Mouse (Mus musculus) midbrain, embryonic 15.5 days (tissue): ENCODE measurements around the gene Errfi1. TPM values are rescaled to one million over a fixed set of nuclear protein-coding genes. Genes with fewer than 3 reads are reported as not detected.
"Not testable (repeated sequence)": the region's sequence is repeated elsewhere in the genome, so short reads cannot be mapped to it uniquely, and the experiment has no call there.

Source experiments
- ATAC-seq: fragments of 200-750 bp; cut with Nextera tagmentation; replicated peaks from 2 replicates; pipeline ENCODE4 v1.8.0; 2017; ENCODE audit warnings: moderate TSS enrichment
- H3K27ac ChIP-seq: fragments of 300-500 bp; sonication (generic); 2 replicates; pipeline ENCODE4 v1.5.1; 2015; ENCODE audit warnings: mild to moderate bottlenecking, inconsistent platforms
- H3K27me3 ChIP-seq: fragments of 300-500 bp; sonication (generic); replicated peaks from 2 replicates; pipeline ENCODE4 v1.6.1; 2015; ENCODE audit warnings: inconsistent platforms
- H3K36me3 ChIP-seq: fragments of 300-500 bp; sonication (generic); replicated peaks from 2 replicates; pipeline ENCODE4 v1.6.1; 2015; ENCODE audit warnings: inconsistent platforms
- H3K4me1 ChIP-seq: fragments of 300-500 bp; sonication (generic); 2 replicates; pipeline ENCODE4 v1.6.1; 2015; ENCODE audit warnings: inconsistent platforms
- H3K4me2 ChIP-seq: fragments of 300-500 bp; sonication (generic); 2 replicates; pipeline ENCODE4 v1.6.1; 2015; ENCODE audit warnings: inconsistent platforms, mild to moderate bottlenecking, moderate library complexity
- H3K4me3 ChIP-seq: fragments of 300-500 bp; sonication (generic); 2 replicates; pipeline ENCODE4 v1.5.1; 2015; ENCODE audit warnings: mild to moderate bottlenecking, inconsistent platforms
- H3K9ac ChIP-seq: fragments of 300-500 bp; sonication (generic); 2 replicates; pipeline ENCODE4 v1.6.1; 2015; ENCODE audit warnings: mild to moderate bottlenecking, inconsistent platforms
- H3K9me3 ChIP-seq: fragments of 300-500 bp; sonication (generic); 2 replicates; pipeline ENCODE4 v1.6.1; 2016; ENCODE audit warnings: inconsistent platforms
- WGBS: fragments of 180-500 bp; shearing (Covaris S2); methylation state at CpG from one replicate; pipeline ENCODE4 v1.1.7; 2015; ENCODE audit warnings: mixed read lengths; 5-methylcytosine and 5-hydroxymethylcytosine counted together
- polyA plus RNA-seq: library from polyadenylated mRNA; unstranded; fragments of >200 nt; fragmentation: Nextera tagmentation; extraction: Ambion mirVana; gene quantifications from 2 replicates; pipeline ENCODE4 v1.2.1, GENCODE M21; 2015

Gene Errfi1
- polyA plus RNA-seq, 1 experiment from 2014 or later, result 25.6 TPM

DNA sequence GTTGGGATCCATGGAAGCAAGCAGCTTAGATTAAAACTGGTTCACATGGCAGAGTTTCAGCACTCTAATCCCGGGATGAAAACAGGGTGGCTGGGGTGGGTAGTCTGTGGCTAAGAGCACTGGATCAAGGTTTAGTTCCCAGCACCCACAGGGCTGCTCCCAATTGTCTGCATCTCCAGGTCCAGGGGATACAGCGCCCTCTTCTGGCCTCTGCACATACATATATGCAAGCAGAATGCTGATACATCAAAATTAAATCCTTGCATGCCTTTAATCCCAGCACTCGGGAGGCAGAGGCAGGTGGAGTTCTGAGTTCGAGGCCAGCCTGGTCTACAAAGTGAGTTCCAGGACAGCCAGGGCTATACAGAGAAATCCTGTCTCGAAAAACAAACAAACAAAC is 54.8 kb downstream of the Errfi1 start:
- not testable (repeated sequence) for ATAC-seq, H3K9ac ChIP-seq, H3K27me3 ChIP-seq, H3K4me3 ChIP-seq, H3K27ac ChIP-seq, H3K9me3 ChIP-seq
- H3K4me2 ChIP-seq, result peak overlapping the region; percentile 75; the same call in 1 of the 2 replicates
- 80% methylated on average over 5 of the region's 5 CpGs for WGBS
- H3K4me1 ChIP-seq, result peaks cover 18% of the 10 kb centered on the region
- H3K36me3 ChIP-seq, result peaks cover 12% of the 10 kb centered on the region

DNA sequence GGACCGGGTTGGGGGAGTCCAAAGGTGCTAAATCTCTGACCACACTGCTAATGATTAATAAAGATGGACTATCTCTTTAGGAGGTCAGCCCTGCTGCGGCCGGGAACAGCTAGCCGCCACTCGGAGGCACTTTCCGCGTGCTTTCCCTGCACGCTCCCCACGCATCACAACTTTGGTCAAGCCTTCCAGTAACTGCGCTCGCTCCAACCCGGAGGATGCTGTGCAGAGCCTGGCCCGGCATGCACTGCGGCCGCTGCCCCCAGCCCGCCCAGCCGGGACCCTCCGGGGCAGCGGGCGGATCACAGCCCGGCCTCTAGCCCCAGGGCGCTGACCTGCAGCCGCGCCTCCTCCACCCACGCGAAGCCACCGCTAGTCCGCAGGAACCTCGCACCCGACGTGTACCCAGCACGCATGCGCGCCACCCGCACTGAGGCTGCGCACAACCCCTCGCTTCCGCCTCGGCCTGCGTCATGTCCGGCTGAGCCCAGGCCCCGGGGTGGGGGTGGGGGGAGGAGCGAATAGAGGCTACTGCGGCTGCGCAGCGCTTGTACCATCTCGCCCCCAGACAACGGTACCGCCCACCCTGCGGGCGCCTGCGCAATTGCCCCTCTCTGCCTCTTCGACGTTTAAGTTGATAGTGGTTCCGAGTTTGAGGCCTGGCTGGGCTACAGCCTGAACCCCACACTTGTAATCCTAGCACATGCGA is 55.9 kb downstream of the Errfi1 start:
- H3K4me3 ChIP-seq, result peak overlapping the region; percentile 89
- no peaks in the 10 kb centered on the region for H3K9me3 ChIP-seq
- peaks cover 5% of the 10 kb centered on the region; the same call in 1 of the 2 replicates for H3K36me3 ChIP-seq
- H3K9ac ChIP-seq, result peak overlapping the region; percentile 84
- H3K4me2 ChIP-seq, result peak overlapping the region; percentile 75
- H3K4me1 ChIP-seq, result peaks cover 21% of the 10 kb centered on the region
- peak; percentile 90 for ATAC-seq
- no peaks in the 10 kb centered on the region for H3K27me3 ChIP-seq
- WGBS, result under 1% methylated on average over 56 of the region's 56 CpGs
- peak overlapping the region; percentile 88 for H3K27ac ChIP-seq

DNA sequence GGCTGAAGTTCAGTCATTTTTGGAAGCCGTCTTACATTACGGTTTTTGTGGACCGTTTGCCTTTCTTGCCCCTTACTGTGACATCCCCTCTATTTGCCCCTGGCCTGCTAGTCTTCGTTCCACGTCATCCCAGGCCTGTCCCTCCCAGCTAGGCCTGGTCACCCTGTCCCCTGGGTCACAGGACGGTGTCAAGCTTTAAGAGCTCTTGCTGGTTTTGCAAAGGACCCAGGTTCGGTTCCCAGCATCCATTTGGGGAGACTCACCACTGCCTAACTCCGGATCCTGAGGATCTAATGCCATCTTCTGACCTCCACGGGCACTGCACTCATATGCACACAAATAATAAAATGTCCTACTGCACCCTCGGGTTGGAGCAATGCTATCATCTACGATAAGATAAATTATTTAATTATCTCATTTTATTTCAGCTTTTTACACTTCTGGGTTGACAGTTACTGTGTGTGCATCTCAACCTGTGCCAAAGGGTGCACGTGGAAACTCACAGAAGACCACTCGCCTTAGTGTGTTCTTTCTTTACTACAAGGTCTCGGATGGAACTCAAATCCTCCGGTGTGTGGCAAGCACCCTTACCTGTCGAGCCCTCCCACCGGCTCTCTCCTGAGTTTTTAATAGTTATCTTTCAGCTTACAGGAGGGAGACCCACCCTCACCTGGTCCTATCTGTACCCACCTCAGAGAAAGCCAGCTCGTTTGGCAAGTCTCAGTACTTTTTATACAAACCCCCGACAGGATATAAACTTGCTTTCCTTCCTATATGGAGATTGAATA is 56.6 kb downstream of the Errfi1 start:
- H3K4me2 ChIP-seq, result peak overlapping the region; percentile 75
- 84% methylated on average over 19 of the region's 19 CpGs for WGBS

DNA sequence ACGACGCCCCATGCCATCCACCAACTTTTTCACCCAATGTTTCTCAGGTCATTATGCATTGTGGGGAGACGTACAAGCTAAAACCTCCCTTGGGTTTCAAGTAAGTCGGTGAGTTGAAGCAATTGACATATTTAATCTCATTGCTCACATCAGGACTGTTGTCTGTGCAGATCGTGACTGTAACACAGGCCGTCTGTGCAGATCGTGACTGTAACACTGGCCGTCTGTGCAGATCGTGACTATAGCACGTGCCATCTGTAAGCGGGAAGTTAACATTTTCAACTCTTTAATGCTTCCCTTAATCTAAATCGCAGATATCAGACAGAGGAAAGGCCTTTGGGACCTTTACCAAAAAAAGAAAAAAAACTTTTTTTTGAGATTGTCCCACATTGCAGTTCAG is 60.0 kb downstream of the Errfi1 start:
- Histone ChIP-seq H3K9ac (peak overlapping the region; percentile 84), H3K4me2 (peak overlapping the region; percentile 67), H3K4me3 (peak overlapping the region; percentile 89), H3K27me3 (no peaks in the 10 kb centered on the region), H3K36me3 (no peaks in the 10 kb centered on the region), H3K9me3 (no peaks in the 10 kb centered on the region), H3K4me1 (peaks cover 27% of the 10 kb centered on the region), H3K27ac (peak overlapping the region; percentile 89)
- 16% methylated on average over 12 of the region's 12 CpGs for WGBS
- ATAC-seq, result no peak

More for the DNA sequence above, 56.6 kb downstream of the Errfi1 start:
- Histone ChIP-seq H3K4me3 (peak overlapping the region; percentile 89), H3K36me3 (peaks cover 5% of the 10 kb centered on the region; the same call in 1 of the 2 replicates), H3K9me3 (no peaks in the 10 kb centered on the region), H3K9ac (no peak overlapping the region), H3K27me3 (no peaks in the 10 kb centered on the region), H3K4me1 (peaks cover 28% of the 10 kb centered on the region), H3K27ac (peak overlapping the region; percentile 62)
- ATAC-seq, result peak; percentile 19

DNA sequence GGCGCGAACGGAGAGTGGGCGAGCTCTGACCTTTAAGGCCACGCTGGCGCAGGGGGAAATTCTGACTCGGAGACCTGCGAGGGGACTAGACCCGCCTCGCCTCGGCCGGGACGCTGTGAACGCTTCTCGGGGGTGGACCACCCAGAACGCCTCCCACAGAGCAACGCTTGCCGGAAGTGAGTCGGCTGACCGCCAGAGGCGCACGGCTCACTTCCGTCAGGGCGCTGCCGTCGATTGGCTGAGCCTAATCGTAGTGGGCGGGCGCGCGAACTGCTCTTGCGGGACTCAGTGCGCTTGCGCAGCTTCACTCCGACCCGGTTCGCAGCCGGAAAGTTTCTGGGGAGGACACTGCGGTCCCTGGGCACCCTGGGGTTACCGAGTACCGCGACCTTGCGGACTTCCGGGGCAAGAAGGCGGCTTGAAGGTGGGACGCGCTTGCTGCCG is 60.6 kb downstream of the Errfi1 start, which contains the start of the genes Park7 and Tnfrsf9:
Park7 (minus strand) TSS at position 148 of the 444 bp plus-strand sequence.
Tnfrsf9 (plus strand) TSS at position 273 of the 444 bp plus-strand sequence.
- WGBS, result under 1% methylated on average over 48 of the region's 48 CpGs

DNA sequence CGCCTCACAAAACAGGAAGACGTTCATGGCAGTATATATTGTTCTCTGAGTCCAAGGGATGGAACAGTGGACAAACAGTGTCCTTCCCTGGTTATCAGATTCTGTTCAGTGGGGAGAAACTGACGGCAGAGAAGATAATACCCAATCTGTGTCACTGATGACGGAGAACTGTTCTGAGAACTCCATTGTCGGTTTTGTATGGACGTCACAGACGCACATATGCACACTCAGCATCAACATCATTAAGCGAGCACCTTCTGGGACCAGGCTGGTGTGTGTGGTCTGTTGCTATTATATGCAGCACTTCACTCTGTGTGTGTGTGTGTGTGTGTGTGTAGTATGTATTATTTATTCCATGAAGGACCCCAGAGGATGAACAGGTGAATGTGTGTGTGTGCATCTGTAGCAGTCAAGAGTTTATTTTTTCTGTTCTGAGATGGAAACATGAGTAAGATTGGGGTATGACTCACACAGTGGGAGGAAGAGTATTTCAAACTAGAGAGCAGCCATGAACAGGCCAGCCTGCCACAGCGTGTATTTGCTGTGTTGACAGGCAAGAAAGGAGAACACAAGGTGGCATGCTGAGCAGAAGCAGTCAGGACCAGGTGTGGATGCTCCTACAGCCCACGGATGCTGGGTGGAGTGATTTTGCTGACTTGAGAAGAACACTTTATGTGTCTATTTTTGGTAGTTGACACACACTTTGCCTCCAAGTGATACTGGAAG is 61.6 kb downstream of the Errfi1 start:
- Histone ChIP-seq H3K27me3 (no peaks in the 10 kb centered on the region), H3K4me2 (peak overlapping the region; percentile 67), H3K4me3 (peak overlapping the region; percentile 89), H3K4me1 (peaks cover 18% of the 10 kb centered on the region), H3K27ac (peak overlapping the region; percentile 89), H3K9ac (peak overlapping the region; percentile 84), H3K9me3 (no peaks in the 10 kb centered on the region), H3K36me3 (no peaks in the 10 kb centered on the region)
- WGBS, result 45% methylated on average over 10 of the region's 10 CpGs
- ATAC-seq, result 0 out of 2 replicates have a peak, but pooled peaks have one; percentile 24

More for the DNA sequence above, 60.6 kb downstream of the Errfi1 start, which contains the start of the genes Park7 and Tnfrsf9:
- no peaks in the 10 kb centered on the region for H3K36me3 ChIP-seq
- H3K4me3 ChIP-seq, result peak within 1 kb of the TSS; percentile 89
- peak within 1 kb of the TSS; percentile 89 for H3K27ac ChIP-seq
- H3K9me3 ChIP-seq, result no peaks in the 10 kb centered on the region
- peak; percentile 86 for ATAC-seq
- peaks cover 21% of the 10 kb centered on the region for H3K4me1 ChIP-seq
- peak within 1 kb of the TSS; percentile 84 for H3K9ac ChIP-seq
- no peaks in the 10 kb centered on the region for H3K27me3 ChIP-seq
- H3K4me2 ChIP-seq, result peak within 1 kb of the TSS; percentile 67

DNA sequence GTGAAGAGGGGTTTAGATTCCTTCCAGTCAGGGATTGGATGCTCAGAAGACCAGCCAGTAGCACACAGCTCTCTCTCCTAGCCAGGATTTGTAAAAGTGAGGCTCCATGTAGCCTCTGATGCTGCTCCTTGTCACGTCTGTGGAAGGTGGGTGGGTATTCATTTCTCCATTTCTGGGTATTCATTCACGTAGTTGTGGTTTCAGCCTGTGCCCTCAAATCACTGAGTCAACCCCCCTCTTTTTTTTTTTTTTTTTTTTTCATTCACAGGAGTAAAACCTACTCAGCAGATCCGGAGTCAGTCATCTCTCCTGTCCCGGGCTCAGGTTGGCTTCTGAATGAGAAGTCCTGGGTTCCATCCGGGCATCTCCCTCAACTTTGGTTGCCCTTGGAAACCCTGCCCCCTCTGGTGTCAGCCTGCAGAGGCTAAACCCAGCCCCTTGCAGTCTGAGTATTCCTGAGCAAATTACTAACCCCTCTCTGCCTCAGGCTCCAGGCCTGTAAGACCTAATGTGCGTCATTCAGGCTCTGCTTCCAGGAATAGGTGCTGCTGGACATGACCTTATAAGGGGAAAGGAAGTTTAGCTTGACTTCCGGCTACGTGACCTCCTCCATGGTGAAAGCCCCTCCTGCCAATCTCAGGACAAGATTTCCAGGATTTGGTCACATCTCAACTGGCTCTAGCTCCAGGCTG is 63.8 kb downstream of the Errfi1 start:
- ATAC-seq, result no peak
- Histone ChIP-seq H3K4me2 (no peak overlapping the region), H3K4me1 (peaks cover 18% of the 10 kb centered on the region), H3K27ac (no peak overlapping the region), H3K27me3 (no peaks in the 10 kb centered on the region), H3K4me3 (no peak overlapping the region), H3K9ac (no peak overlapping the region), H3K9me3 (no peaks in the 10 kb centered on the region), H3K36me3 (no peaks in the 10 kb centered on the region)
- 64% methylated on average over 8 of the region's 8 CpGs for WGBS

Other genes starting within 250 kb of the Errfi1 start
- 36.3 and 38.0 TPM in 2 replicates for gene Slc45a1, start 201.7 kb upstream of the Errfi1 start, polyA plus RNA-seq
- gene Park7, start 60.5 kb downstream of the Errfi1 start, polyA plus RNA-seq, result 365 and 370 TPM in 2 replicates
- gene Tnfrsf9, start 60.6 kb downstream of the Errfi1 start, polyA plus RNA-seq, result 0.30 and 0.36 TPM in 2 replicates
- gene Uts2, start 143.2 kb downstream of the Errfi1 start, polyA plus RNA-seq, result not detected in 2 replicates
- 3.7 and 3.8 TPM in 2 replicates for gene Per3, start 190.7 kb downstream of the Errfi1 start, polyA plus RNA-seq
- gene Vamp3, start 204.0 kb downstream of the Errfi1 start, polyA plus RNA-seq, result 48.5 and 52.4 TPM in 2 replicates
- gene Gm13090, start 235.7 kb downstream of the Errfi1 start, polyA plus RNA-seq, result 0.24 and 0.48 TPM in 2 replicates